Mouse (Mus musculus) midbrain, embryonic 12.5 days (tissue): ENCODE measurements around the gene Lysmd1. TPM values are rescaled to one million over a fixed set of nuclear protein-coding genes. Genes with fewer than 3 reads are reported as not detected.

ENCODE experiments used
- ATAC-seq: fragments of 200-750 bp; cut with Nextera tagmentation; 2 replicates; pipeline ENCODE4 v1.8.0; 2017; ENCODE audit warnings: low read depth, moderate TSS enrichment, moderate library complexity; ENCODE audit not compliant: low FRiP score
- H3K27ac ChIP-seq: fragments of 300-500 bp; sonication (generic); replicated peaks from 2 replicates; pipeline ENCODE4 v1.5.1; 2016; ENCODE audit warnings: mild to moderate bottlenecking
- H3K27me3 ChIP-seq: fragments of 300-500 bp; sonication (generic); 2 replicates; pipeline ENCODE4 v1.6.1; 2016; ENCODE audit warnings: mild to moderate bottlenecking
- H3K36me3 ChIP-seq: fragments of 300-500 bp; sonication (generic); 2 replicates; pipeline ENCODE4 v1.6.1; 2016
- H3K4me1 ChIP-seq: fragments of 300-500 bp; sonication (generic); 2 replicates; pipeline ENCODE4 v1.6.1; 2016
- H3K4me2 ChIP-seq: fragments of 300-500 bp; sonication (generic); replicated peaks from 2 replicates; pipeline ENCODE4 v1.6.1; 2016; ENCODE audit warnings: mild to moderate bottlenecking, moderate library complexity
- H3K4me3 ChIP-seq: fragments of 300-500 bp; sonication (generic); 2 replicates; pipeline ENCODE4 v1.5.1; 2016; ENCODE audit warnings: mild to moderate bottlenecking
- H3K9ac ChIP-seq: fragments of 300-500 bp; sonication (generic); replicated peaks from 2 replicates; pipeline ENCODE4 v1.6.1; 2016; ENCODE audit warnings: mild to moderate bottlenecking, moderate library complexity
- H3K9me3 ChIP-seq: fragments of 300-500 bp; sonication (generic); 2 replicates; pipeline ENCODE4 v1.6.1; 2016; ENCODE audit warnings: mild to moderate bottlenecking
- WGBS: fragments of 180-500 bp; shearing (Covaris S2); methylation state at CpG from one replicate; pipeline ENCODE4 v1.1.7; 2016; 5-methylcytosine and 5-hydroxymethylcytosine counted together
- microRNA-seq: library from miRNA; unstranded; fragments of <30 nt; microRNA quantifications from one replicate; pipeline ENCODE4, GENCODE M21; 2017
- polyA plus RNA-seq: library from polyadenylated mRNA; unstranded; fragments of >200 nt; fragmentation: Nextera tagmentation; extraction: Ambion mirVana; gene quantifications from 2 replicates; pipeline ENCODE4 v1.2.1, GENCODE M21; 2016

Lysmd1 gene
- polyA plus RNA-seq, 1 experiment from 2014 or later: 24.4 TPM

- no peak for ATAC-seq
Measured at GRCm38 (mm10) chr3:95178948-95179347, 45.1 kb downstream of the Lysmd1 start.

DNA sequence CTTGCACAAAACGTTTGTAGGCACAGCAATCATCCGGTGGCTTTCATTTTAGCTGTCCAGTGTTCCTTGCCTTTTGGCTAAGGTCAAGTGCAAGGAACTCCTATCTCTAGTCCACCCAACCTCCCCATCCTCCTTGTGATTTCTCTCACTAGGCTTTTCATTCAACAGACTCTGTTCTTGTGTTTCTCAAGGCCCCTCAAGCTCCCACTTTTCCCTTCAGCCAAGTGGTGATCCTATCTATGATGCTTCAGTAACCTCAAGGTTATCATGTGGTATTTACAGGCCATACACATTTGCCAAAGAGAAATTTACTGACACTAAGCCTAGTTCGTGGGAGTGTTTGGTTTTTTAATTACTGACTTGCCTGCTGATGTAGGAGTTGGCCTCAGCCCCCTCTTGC is 46.0 kb downstream of the Lysmd1 start:
- H3K4me3 ChIP-seq: no peak overlapping the region
- no peak overlapping the region for H3K27ac ChIP-seq
- H3K9me3 ChIP-seq: no peaks in the 10 kb centered on the region
- H3K27me3 ChIP-seq: no peaks in the 10 kb centered on the region
- no peaks in the 10 kb centered on the region for H3K4me1 ChIP-seq
- no peak overlapping the region for H3K9ac ChIP-seq
- ATAC-seq: no peak
- peaks cover 19% of the 10 kb centered on the region for H3K36me3 ChIP-seq
- H3K4me2 ChIP-seq: no peak overlapping the region
- 73% methylated on average over 3 of the region's 3 CpGs for WGBS

More at GRCm38 (mm10) chr3:95178948-95179347, 45.1 kb downstream of the Lysmd1 start:
- Histone ChIP-seq H3K4me3 (no peak overlapping the region), H3K27me3 (peaks cover 4% of the 10 kb centered on the region), H3K27ac (no peak overlapping the region), H3K4me2 (no peak overlapping the region), H3K9me3 (no peaks in the 10 kb centered on the region), H3K9ac (no peak overlapping the region), H3K4me1 (peaks cover 2% of the 10 kb centered on the region), H3K36me3 (peaks cover 9% of the 10 kb centered on the region)
- 86% methylated on average over 5 of the region's 5 CpGs for WGBS

DNA sequence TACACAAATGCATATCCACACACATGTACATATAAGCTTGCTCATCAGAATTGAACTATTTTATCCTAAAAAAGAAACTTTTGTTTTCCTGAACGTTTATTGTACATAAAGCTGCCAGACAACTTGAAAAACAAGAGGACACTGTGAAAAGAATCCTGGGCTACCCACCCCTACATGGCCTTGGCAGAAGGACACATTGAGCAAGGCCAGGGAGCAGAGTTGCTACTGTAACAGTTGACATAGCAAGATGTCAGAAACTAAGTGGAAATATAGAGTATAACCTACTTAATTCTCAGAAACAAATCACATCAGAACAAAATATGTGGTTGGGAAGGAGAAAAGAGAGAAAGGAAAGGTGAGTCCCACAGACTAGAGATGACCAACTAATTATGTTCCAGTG is 48.0 kb downstream of the Lysmd1 start:
- Histone ChIP-seq H3K27ac (no peak overlapping the region), H3K27me3 (no peaks in the 10 kb centered on the region), H3K36me3 (peaks cover 33% of the 10 kb centered on the region), H3K4me3 (no peak overlapping the region), H3K9me3 (no peaks in the 10 kb centered on the region), H3K4me1 (no peaks in the 10 kb centered on the region), H3K4me2 (no peak overlapping the region), H3K9ac (no peak overlapping the region)
- ATAC-seq: no peak
- WGBS: 52% methylated on average over 1 of the region's 1 CpGs

GRCm38 (mm10) chr3:95184796-95185577 is 51.1 kb downstream of the Lysmd1 start:
- peaks cover 64% of the 10 kb centered on the region for H3K36me3 ChIP-seq
- 94% methylated on average over 9 of the region's 9 CpGs for WGBS

GRCm38 (mm10) chr3:95186100-95186499 is 52.2 kb downstream of the Lysmd1 start:
- Histone ChIP-seq H3K4me1 (no peaks in the 10 kb centered on the region), H3K9ac (no peak overlapping the region), H3K27ac (no peak overlapping the region), H3K27me3 (no peaks in the 10 kb centered on the region), H3K36me3 (peaks cover 69% of the 10 kb centered on the region), H3K9me3 (no peaks in the 10 kb centered on the region), H3K4me3 (no peak overlapping the region), H3K4me2 (no peak overlapping the region)
- ATAC-seq: no peak
- 93% methylated on average over 2 of the region's 2 CpGs for WGBS

More at GRCm38 (mm10) chr3:95184796-95185577, 51.1 kb downstream of the Lysmd1 start:
- H3K4me2 ChIP-seq: no peak overlapping the region
- H3K4me1 ChIP-seq: no peaks in the 10 kb centered on the region
- H3K9ac ChIP-seq: no peak overlapping the region
- H3K27me3 ChIP-seq: no peaks in the 10 kb centered on the region
- ATAC-seq: no peak
- H3K4me3 ChIP-seq: no peak overlapping the region
- no peaks in the 10 kb centered on the region for H3K9me3 ChIP-seq
- no peak overlapping the region for H3K27ac ChIP-seq

GRCm38 (mm10) chr3:95186888-95187287 is 53.0 kb downstream of the Lysmd1 start:
- Histone ChIP-seq H3K27ac (no peak overlapping the region), H3K27me3 (no peaks in the 10 kb centered on the region), H3K9ac (no peak overlapping the region), H3K4me2 (no peak overlapping the region), H3K9me3 (no peaks in the 10 kb centered on the region), H3K4me1 (no peaks in the 10 kb centered on the region), H3K4me3 (no peak overlapping the region), H3K36me3 (peaks cover 74% of the 10 kb centered on the region)
- WGBS: 86% methylated on average over 6 of the region's 6 CpGs
- ATAC-seq: no peak

Small RNA genes lying within 50 kb of the gene (microRNA-seq; reads per million reads assigned to microRNA genes)
- gene Mir8099-1: not detected

Other genes with a start within 250 kb of the Lysmd1 start
- gene Psmb4, start 247.1 kb upstream of the Lysmd1 start, polyA plus RNA-seq: 307 TPM in 2 replicates
- 4.4 and 4.6 TPM in 2 replicates for gene Selenbp1, start 201.0 kb upstream of the Lysmd1 start, polyA plus RNA-seq
- gene Rfx5, start 180.0 kb upstream of the Lysmd1 start, polyA plus RNA-seq: 6.6 and 8.4 TPM in 2 replicates
- 23.0 and 25.7 TPM in 2 replicates for gene Pi4kb, start 159.4 kb upstream of the Lysmd1 start, polyA plus RNA-seq
- gene Zfp687, start 118.6 kb upstream of the Lysmd1 start, polyA plus RNA-seq: 40.2 and 41.3 TPM in 2 replicates
- 277 and 293 TPM in 2 replicates for gene Psmd4, start 91.5 kb upstream of the Lysmd1 start, polyA plus RNA-seq
- 18.3 and 20.5 TPM in 2 replicates for gene Pip5k1a, start 27.2 kb upstream of the Lysmd1 start, polyA plus RNA-seq
- gene Vps72, start 23.1 kb upstream of the Lysmd1 start, polyA plus RNA-seq: 250 and 251 TPM in 2 replicates
- gene Tmod4, start 9.6 kb upstream of the Lysmd1 start, polyA plus RNA-seq: 0.84 and 0.89 TPM in 2 replicates
- gene Scnm1, start 77 bp upstream of the Lysmd1 start, polyA plus RNA-seq: 86.7 and 94.8 TPM in 2 replicates
- 2.5 and 3.3 TPM in 2 replicates for gene Tnfaip8l2, start 8.3 kb downstream of the Lysmd1 start, polyA plus RNA-seq
- gene Sema6c, start 26.4 kb downstream of the Lysmd1 start, polyA plus RNA-seq: 45.1 and 56.8 TPM in 2 replicates
- 11.0 and 11.6 TPM in 2 replicates for gene Gabpb2, start 83.8 kb downstream of the Lysmd1 start, polyA plus RNA-seq
- gene Cdc42se1, start 94.6 kb downstream of the Lysmd1 start, polyA plus RNA-seq: 91.0 and 93.9 TPM in 2 replicates
- gene Mllt11, start 98.1 kb downstream of the Lysmd1 start, polyA plus RNA-seq: 101 and 106 TPM in 2 replicates
- 0.26 TPM in 1 of 2 replicates, not detected in the other for gene Gm128, start 107.5 kb downstream of the Lysmd1 start, polyA plus RNA-seq
- gene Bnipl, start 117.1 kb downstream of the Lysmd1 start, polyA plus RNA-seq: 0.33 and 0.38 TPM in 2 replicates
- 46.6 and 47.6 TPM in 2 replicates for gene Mindy1, start 147.3 kb downstream of the Lysmd1 start, polyA plus RNA-seq
- gene Prune1, start 148.0 kb downstream of the Lysmd1 start, polyA plus RNA-seq: 33.1 and 35.7 TPM in 2 replicates
- gene Anxa9, start 173.1 kb downstream of the Lysmd1 start, polyA plus RNA-seq: 1.0 and 1.1 TPM in 2 replicates
- gene Cers2, start 180.7 kb downstream of the Lysmd1 start, polyA plus RNA-seq: 101 and 109 TPM in 2 replicates
- gene Setdb1, start 223.1 kb downstream of the Lysmd1 start, polyA plus RNA-seq: 60.2 and 62.3 TPM in 2 replicates